Mouse (Mus musculus): ENCODE measurements around the gene Trim61.

Gene Trim61

DNA sequence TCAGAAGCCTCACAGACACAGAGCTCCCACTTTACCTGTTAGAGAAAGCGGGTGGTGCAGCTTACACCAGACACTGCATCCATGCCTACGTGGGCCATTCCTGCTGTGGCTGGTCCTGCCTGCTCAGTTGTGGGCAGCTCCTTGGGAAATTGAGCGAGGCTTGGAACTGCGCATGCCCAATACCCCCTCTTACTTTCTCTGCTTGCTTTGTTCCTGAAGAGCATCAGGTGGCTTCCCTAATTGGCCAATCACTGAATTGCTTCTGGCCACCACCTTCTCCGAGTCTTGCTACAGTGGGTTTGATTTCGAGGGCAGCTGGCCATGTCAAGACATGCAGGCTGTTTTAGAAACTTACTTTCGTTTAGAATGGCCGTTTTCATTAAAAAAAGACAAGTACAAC lies at the start of gene Trim61, which contains the start of gene Trim60:
Gene Trim61 (minus strand): TSS at position 101 of the 400 bp plus-strand sequence.
Gene Trim60 (minus strand): TSS at position 162 of the 400 bp plus-strand sequence.
- no peak for DNase-seq

DNA sequence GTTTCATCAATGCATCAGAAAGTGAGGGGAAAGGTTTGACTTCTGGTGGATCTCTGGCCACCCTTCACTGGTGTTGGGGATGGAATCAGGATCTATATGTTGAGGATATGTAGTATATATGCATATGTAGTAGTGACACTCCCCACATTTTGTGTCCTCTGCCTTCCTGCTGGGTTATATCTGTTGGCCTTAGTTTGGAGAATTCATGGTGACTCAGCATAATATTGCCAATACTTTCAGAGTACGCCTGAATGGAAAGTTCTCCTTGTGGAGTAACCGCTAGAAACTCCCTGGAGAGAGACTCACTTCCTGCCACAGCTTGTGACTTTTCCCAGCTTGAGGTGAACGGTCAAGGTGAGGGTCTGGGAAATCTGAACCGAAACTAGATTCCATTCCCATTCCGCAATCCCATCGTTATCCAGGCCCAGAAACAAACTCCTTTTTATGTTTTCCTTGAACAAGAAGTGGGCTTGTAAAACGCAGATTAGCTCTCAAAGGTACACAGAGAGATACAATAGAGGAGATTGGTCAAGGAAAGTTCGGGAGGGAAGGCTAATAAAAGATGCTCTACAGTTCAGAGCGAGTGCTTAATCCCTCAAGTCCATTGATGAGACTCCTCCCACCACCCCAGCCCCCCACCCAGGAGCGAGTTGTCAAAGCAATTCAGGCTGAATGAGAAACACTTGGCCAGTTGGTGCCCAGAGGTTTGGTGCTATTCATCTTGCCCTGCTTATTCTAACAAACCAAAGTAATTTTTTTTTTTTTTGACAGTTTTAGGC lies 49.6 kb upstream of the Trim61 start:
- no peak for DNase-seq

DNA sequence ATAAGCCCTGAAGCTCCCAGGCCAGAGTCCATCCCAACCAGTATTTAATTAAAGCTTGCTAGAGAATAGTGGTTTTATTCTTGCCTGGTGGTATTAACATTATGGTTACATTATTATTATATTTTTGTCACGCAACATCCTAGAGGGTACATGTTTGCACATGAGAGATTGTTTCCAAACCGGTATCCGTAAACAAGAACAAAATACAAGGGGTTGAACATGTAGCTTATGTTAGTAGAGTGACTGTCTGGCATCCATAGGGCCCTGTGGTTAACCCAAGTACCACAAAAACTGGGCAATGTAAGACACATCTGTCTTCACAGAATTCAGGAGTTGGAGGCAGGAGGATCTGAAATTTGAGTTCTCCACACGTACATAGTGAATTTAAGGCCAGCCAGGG lies 48.7 kb upstream of the Trim61 start:
- no peak for DNase-seq

DNA sequence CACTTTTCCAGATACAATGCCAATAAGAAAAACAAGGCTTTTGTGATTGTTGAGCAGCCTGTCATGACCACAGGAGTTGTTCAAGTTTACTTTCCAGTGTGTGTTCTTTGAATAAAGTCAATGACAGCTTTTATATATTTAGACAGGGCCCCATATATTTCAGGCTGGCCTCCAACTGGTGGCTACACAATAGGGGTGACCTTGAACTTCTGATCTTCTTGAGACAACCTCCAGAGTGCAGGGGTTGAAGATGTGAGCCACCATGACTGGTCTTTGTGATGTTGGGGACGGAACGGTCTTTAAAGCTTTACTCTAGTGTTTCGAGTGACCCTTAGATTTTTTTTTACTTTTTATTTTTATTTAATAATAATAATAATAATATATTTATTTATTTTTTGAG lies 47.3 kb upstream of the Trim61 start:
- DNase-seq = no peak

DNA sequence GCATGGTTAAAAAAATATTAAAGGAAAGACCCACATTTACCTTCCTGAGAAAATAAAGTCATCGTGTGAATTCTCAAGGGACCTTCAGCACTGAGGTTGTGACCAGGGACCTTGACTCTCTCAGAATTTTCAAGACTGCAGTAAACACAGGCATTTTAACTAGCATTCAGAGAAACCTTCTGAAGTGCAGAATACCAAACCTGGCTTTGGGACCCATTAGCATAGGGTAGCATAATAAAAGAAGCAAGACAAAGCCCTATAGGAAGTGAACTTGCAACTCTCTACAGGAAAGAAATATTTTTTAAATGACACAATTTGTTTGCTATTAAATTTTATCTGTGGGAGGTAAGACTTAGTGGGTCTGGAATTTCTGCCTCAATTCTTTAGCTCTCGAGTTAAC lies 45.7 kb upstream of the Trim61 start:
- DNase-seq = no peak

DNA sequence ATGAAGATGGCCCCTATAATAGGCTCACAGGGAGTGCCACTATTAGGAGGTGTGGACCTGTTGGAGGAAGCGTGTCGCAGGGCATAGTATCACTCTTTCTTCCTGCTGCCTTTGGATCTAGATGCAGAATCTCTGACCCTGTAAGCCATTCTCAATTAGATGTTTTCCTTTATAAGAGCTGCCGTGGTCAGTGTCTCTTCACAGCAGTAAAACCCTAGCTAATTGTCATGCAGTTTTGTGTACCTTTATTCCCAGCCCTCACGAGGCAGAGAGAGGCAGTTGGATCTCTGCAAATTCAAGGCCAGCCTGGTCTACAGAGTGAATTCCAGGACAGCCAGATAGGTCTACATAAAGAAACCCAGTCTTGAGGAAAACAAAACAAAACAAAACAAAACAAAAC lies 43.9 kb upstream of the Trim61 start:
- no peak for DNase-seq

DNA sequence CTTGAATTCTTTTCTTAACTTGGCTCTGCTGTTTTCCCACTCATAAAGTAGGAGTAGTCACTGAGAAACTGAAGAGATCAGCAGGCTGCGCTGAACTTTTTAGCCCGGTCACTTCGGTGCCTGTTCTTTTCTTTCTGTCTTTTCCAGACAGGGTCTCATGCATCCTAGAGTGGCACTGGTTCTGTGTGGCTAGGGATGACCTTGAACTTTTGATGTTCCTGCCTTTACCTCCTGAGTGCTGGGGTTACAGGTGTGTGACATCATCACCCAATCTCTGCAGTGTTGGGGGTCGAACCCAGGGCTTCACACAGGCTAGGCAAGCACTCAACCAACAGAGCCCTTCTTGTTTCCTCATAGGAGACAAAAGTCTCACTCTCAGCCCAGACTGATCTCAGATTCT lies 38.4 kb upstream of the Trim61 start:
- no peak for DNase-seq

DNA sequence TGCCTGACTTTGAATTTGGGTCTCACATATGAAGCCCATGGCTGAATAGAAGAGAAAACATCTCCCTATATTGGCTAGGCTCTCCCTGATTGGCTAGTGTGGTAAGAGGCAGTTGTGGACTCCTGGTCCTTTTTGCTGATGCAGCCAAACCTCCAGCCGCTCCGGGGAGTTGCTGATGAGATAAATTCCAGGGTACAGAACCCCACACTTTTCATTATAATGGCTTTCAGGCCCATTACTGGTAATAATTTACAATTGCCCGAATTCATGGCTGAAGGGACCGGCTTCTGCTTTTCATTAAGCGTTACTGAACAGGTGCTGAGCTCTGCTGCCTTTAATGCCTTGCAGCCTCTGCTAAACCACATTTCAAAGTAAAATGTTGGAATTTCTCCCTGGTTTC lies 35.6 kb upstream of the Trim61 start:
- no peak for DNase-seq

DNA sequence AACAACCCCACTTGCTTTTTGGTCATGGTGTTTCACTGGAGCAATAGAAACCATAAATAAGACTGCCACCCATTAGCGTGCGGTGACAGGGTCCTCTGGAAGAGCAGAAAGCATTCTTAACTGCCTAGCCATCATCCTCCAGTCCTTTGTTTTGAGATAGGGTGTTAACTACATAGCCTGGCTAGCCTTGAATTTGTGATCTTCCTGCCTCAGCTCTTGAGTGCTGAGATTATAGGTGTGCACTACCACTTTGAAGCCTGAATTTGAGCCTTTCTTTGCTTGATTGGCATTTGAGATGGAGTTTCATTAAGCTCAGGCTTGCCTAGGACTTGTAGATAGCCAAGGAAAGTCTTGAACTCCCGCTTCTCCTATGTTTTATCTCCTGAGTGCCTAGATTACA lies 35.2 kb upstream of the Trim61 start:
- no peak for DNase-seq

DNA sequence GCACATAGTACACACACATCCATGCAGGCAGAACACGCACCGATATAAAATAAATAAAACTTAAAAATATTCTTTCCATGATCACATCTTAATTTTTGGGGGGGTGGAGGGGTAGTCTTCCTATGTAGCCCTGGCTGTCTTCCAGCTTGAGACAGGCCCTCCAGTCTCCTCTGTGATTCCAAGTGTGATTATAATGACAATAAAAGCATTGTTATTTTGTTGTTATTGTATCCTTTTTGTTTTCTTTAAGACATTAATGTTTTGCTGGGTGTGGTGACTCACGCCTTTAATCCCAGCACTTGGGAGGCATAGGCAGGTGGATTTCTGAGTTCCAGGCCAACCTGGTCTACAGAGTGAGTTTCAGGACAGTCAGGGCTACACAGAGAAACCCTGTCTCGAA lies 29.5 kb upstream of the Trim61 start:
- no peak for DNase-seq

DNA sequence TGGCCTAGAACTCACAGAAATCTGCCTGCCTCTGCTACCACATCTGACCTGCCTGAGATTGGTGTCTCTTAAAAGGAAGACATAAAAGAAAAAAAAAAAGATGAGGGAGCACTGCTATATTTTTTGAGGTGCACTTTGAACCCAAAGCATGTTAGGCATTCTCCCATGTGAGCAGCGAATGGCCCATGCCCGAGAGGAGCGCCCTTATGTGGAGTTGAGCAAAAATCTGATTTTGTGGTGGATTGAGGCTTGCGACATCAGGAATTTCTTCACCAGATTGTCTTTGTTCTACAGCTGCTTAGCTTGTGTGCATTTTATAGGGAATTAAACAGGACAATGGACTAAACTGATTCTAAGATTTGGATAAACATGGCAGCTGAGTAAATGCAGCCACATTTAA lies 28.9 kb upstream of the Trim61 start:
- DNase-seq = no peak

DNA sequence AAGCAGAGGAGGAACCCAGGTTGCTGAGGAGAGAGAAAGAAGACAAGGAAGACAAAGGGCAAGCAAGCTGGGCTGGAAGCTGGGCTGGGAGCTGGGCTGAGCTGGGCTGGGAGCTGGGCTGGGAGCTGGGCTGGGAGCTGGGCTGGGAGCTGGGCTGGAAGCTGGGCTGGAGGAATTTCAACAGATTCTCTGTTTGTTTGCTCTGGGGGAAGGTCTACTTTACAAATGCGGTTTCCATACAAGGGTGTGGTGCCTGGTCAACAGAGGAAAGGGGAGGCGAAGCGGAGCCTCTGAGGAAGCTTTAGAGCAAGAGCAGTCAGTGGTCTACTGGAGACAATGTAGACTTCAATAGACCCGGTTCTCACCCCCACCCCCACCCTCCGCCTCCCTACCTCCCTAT lies 28.2 kb upstream of the Trim61 start:
- DNase-seq = no peak

DNA sequence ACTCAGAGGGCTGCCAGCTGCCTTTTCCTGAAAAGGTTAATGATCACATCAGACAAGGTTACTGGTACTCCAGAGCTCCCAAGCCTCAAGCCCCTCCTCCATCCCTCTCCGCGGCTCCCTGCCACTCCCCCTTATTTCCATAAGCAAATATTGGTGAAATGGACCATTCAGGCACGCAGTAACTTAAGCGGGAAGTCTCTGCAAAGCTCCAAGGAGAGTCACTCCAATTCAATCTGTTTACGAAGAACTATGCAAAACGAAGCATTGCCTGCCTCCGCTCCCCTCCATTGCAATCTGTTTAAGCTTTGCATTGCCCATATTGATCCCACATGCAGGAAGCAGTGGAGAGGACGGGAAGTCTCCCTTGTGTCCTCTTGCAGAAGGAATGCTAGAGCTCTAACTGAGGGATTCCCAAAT lies 18.8 kb upstream of the Trim61 start, which contains the start of gene Apela:
Gene Apela (minus strand): TSS at position 220 of the 417 bp plus-strand sequence.
- peak; percentile 61 to 83 for DNase-seq

DNA sequence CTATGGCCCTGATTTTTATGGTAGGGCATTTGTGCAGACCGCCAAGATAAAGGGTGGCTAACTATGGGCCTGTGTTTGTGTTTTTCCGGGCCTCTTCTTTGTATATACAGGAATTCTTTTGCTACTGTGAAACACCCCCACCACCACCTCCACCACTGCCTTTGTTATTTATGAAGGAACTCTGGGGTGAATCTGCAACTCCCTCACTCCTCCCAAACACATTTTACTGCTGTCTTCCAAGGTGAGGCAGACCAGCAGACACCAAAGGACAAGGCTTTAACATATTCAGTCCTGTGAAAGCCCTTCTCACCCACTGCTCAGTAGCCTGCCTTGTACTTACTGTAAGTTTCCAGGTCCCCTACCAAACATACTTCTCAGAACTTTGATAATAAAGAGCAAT lies 15.8 kb upstream of the Trim61 start:
- DNase-seq = no peak

DNA sequence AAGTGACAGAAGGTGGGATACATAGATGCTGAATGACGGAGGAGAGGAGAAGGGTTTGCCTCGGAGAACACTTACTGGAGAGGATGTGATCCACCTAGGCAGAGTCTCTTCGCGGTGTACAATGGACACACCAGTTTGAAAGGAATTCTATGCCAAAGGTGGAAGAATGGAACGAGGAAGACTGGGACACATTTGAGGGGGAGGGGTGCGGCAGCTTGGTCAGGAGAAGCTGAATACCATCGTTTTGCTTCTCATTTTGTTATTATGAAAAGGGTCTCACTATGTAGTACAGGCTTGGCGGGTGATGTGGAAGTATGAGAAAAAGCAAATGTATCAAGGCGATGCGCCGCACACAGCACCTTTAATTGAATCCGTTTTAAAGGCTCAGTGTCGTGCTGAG lies 14.7 kb upstream of the Trim61 start:
- DNase-seq = no peak

DNA sequence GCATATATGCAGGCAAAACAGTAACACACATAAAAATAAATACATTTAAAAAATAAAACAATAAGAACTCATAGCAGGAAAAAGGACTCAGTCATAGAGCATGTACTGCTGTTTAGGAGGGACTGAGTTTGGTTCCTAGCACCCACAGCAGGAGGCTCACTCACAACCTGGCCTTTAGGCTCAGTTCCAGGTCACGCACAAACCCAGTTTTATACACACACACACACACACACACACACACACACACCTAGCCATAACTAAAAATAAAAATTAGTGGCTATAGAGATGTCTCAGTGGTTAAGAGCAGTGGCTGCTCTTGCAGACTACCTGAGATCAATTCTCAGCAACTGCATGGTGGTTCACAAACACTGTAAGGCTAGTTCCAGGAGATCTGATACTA lies 13.8 kb upstream of the Trim61 start:
- DNase-seq = no peak

DNA sequence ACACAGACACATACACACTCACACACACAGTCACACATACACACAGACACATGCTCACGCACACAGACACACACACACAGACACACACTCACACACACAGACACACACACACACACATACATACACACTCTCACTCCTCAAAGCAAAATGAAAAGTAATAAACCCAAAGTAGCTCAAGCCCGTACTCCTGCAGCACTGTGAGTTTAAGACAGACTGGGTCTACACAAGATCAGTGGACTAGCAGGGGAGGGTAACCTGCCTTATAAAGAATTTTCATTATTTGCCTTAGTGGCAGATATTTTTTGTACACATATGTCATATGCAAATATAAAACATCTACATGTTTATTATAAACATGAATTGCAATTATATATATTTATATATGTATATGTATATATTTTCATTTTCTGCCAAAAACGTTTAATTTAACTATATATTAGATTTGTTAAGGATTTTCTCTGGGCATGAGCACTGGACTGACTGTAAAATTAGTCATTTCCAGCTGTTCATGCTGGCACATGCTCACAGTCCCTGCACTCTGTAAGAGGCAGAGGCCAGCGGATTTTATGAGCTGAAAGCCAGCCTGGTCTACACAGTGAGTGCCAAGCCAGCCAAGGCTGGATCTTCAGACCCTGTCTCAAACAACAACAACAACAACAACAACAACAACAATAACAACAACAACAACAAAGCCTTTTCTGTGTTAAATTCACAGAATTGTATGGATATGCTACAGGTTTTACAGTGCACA lies 12.6 kb upstream of the Trim61 start:
- DNase-seq = no peak

DNA sequence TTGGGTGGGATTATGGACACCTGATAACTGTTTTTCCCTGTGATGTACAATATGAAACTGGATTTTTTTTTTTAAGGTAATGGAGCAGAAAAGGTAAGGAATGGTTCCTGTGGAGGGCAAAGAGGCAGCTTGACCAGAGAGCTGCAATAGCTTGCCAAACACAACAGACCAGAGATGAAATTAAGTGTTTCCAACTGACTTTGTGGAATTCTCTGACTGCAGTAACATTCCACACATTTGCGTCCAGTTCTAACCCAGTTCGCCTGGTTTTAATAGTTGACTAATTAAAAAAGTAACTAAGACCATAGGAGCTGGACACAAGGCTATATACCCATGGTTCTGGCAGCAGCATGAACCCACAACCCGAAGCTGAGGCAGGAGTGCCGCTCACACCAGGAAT lies 11.5 kb upstream of the Trim61 start:
- DNase-seq = no peak

DNA sequence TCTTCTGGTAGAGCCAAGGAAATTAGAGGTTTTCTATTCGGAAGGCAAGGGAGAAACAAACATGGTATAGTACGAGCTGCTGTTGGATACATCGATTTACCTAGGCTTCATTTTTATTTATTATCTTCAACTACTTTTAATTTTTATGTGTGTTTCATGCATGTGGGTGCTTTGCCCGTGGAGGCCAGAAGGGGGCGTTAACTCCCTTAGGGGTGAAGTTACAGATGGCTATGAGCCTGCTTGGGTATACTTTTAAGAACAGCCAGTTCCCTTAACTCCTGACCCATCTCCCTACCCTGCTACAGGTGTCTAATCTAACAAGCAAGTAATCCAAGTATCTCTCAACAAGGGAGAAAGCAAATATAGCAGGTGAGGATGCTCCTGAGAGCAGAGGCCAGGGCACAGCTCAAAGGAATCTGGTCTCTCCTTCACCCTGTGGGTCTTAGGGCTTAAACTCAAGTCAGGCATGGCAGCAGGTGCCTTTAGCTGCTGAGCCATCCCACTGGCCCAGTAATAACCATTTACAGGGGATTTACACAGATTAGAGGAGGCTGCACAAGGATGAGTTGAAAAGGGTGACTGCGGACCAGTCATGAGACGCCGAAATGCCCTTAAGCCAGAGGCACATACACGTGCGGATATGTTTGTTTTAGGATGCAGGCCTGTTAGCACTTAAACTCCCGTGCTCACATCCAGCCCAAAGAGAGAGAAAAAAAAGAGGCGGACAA lies 10.8 kb upstream of the Trim61 start:
- no peak for DNase-seq

DNA sequence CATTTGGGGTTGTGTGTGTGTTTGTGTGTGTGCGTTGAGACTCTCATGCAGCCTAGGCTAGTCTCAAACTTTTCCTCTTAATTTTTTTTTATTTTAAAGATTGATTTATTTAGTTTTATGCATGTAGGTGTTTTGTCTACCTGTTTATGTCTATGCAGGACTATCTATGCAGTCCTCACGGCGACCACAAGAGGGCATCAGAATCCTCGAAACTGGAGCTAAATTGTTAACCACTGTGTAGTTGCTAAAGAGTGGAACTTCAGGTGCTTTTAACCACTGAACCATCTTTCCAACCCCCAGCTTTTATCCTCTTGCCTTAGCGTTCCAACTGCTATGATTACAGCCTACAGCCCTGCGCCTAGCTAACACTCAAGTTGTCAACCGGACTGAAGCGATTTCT lies 4.2 kb upstream of the Trim61 start:
- DNase-seq = peak; percentile 60 to 86

DNA sequence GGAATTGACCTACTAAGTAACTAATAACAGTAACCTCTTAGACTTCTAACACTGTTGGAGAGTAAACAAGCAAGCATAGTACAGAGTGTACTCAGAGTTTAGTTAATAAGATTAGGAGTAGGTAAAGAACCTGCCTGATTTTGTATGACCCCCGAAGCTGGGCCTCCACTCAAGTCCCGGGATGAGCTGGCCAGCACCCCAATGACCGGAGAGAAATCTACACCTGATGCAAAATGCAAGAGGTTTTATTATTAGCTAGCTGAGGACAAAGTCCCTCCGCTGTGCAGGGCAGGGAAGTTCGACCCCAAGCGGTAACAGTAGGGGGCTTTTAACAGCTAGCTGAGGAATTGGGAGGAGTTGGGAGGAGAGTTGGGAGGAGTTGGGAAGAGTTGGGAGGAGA lies 10.7 kb downstream of the Trim61 start:
- DNase-seq = peak in 1 of 2 experiments; percentile 42

DNA sequence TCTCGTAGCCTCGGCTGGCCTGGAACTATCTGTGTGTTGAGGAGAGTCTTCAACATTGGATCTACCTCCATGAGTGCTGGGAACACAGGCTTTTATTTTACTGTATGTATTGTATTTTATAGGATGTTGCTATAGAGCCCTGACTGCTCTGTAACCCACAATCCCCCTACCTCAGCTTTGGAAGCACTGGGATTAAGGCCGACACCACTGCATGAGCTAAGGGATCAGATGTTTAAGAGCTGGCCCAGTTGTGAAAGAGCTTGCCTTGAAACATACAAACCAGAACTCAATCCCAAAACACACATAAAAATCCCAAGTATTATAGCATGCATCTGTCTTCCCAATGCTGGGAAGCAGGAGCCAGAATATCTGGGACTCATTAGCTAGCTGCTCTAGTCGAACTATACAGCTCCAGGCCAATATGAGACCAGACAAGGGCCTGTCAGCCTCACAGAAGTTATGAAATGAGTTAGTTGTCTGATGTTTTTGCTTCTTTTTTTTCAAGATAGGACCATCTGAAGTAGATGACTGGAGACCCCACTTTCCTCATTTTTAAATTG lies 19.4 kb downstream of the Trim61 start:
- no peak for DNase-seq

DNA sequence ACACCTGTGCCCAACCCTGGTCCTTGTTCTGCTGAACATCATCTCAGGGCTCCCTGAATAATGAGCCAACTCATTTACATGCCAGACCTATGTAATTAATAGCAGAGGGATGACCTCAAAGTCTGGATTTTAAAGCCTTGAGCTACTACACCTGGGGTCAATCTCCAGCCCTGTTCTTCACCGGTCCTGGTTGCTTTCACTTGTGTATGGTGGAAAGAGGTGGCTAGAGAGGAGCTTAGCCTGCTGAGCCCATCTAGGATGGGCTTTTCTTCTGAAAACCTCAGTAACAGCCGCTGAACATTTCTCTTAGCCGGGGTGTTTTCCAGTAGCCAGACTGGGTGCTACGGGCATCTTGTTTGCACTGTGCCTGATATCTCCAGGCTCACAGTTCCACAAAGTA lies 30.6 kb downstream of the Trim61 start, which contains the start of gene Trim75:
Gene Trim75 (minus strand): TSS at position 101 of the 400 bp plus-strand sequence.
- DNase-seq = peak in 1 of 2 experiments; percentile 2
